Mouse (Mus musculus) MEL (cell line): ENCODE measurements around the gene Slc29a3.

Experiments used
- CHD2 ChIP-seq: IDR thresholded peaks from 2 replicates; pipeline ENCODE4 v1.6.1; 2011; ENCODE audit warnings: low read length, improper control_type of control experiment
- CTCF ChIP-seq, 3 experiments: IDR thresholded peaks in 2 of 3; conservative IDR thresholded peaks in 1 of 3; 2 replicates each; pipeline ENCODE4 v1.5.1; 2011 to 2012; ENCODE audit warnings: low read length in 3 of 3, low read depth in 2 of 3, mild to moderate bottlenecking in 2 of 3, improper control_type of control experiment in 1 of 3, inconsistent platforms in 1 of 3, mixed read lengths in 1 of 3, moderate library complexity in 1 of 3; ENCODE audit not compliant: control insufficient read depth in 1 of 3, insufficient read depth in 1 of 3, poor library complexity in 1 of 3, severe bottlenecking in 1 of 3
- EP300 ChIP-seq, 2 experiments: IDR thresholded peaks; 2 replicates each; pipeline ENCODE4 v1.6.1; 2011; ENCODE audit warnings: improper control_type of control experiment in 2 of 2, low read length in 2 of 2, low read depth in 1 of 2, mild to moderate bottlenecking in 1 of 2
- HCFC1 ChIP-seq: IDR thresholded peaks from 2 replicates; pipeline ENCODE4 v1.6.1; 2012; ENCODE audit warnings: low read depth, mild to moderate bottlenecking, inconsistent platforms, low read length, improper control_type of control experiment, moderate library complexity
- POLR2AphosphoS2 ChIP-seq: IDR thresholded peaks from 2 replicates; pipeline ENCODE4 v1.6.1; 2011; ENCODE audit warnings: low read length, improper control_type of control experiment
- POLR2AphosphoS5 ChIP-seq: IDR thresholded peaks from 2 replicates; pipeline ENCODE4 v1.6.1; 2012; ENCODE audit warnings: low read depth, borderline replicate concordance, mild to moderate bottlenecking, inconsistent platforms, low read length, moderate library complexity, mixed read lengths
- SMC3 ChIP-seq: IDR thresholded peaks from 2 replicates; pipeline ENCODE4 v1.6.1; 2011; ENCODE audit warnings: low read depth, low read length, improper control_type of control experiment
- USF1 ChIP-seq: IDR thresholded peaks from 2 replicates; pipeline ENCODE4 v1.6.1; 2014; ENCODE audit warnings: low read depth, mild to moderate bottlenecking, inconsistent platforms, low read length, improper control_type of control experiment, moderate library complexity

DNA sequence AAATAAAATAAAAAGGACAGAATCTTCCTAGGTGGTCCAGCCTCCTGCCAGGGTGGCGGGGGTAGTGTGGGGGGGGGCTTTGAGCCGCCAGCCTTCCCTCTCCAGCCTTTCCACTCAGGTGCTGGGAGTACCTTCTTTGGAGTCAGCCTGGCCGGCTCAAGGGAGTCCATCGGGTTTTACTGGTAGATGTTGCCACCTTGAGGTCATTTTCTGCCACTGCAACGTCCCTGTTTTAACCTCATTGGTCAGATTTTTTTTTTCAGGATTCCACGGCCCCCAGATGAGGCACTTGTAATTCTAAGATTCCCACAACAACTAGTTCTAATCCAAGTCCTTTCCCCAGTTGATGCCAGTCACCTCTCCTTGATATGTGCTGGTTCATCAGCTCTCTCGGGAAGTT is 4.4 kb upstream of the Slc29a3 start:
- TF ChIP-seq HCFC1 = no peak
- no peak for TF ChIP-seq POLR2AphosphoS2
- TF ChIP-seq CHD2 = no peak
- TF ChIP-seq USF1 = no peak
- TF ChIP-seq CTCF (IDR thresholded peaks at IDR 0.05 in 2 of 3, conservative IDR thresholded peaks at IDR 0.05 in 1 of 3; ENCODE audit: control insufficient read depth in 1 of 3, insufficient read depth in 1 of 3, low read depth in 2 of 3, low read length in 3 of 3, poor library complexity in 1 of 3, severe bottlenecking in 1 of 3) = peak; percentile 65 to 88 (median 69)
- TF ChIP-seq SMC3 = peak; percentile 78
- no peak for TF ChIP-seq POLR2AphosphoS5
- TF ChIP-seq EP300 (IDR thresholded peaks at IDR 0.05; ENCODE audit: low read depth in 1 of 2, low read length in 2 of 2) = no peak
